Mouse (Mus musculus): ENCODE data around the gene Htt. TPM values are rescaled to one million over a fixed set of nuclear protein-coding genes. Genes with fewer than 3 reads are reported as not detected.
"Not testable (repeated sequence)": the region's sequence is repeated elsewhere in the genome, so short reads cannot be mapped to it uniquely, and the experiment has no call there.

Htt gene
- 10 to 100 TPM; 79.2 to 82.5 TPM for total RNA-seq (2021)

- intact Hi-C loops (cut with DNase I), result loop anchor here (1.0 kb wide), 1 partner anchor 101 kb away; the partner anchor contains the start of genes Grk4 and Nop14
- DNase-seq (ENCODE audit: low spot score in 2 of 2), result peak; percentile 99
Measured at GRCm38 (mm10) chr5:34761509-34761908, at the start of gene Htt. Gene Htt, plus strand, starts transcription at chr5:34761740.

DNA sequence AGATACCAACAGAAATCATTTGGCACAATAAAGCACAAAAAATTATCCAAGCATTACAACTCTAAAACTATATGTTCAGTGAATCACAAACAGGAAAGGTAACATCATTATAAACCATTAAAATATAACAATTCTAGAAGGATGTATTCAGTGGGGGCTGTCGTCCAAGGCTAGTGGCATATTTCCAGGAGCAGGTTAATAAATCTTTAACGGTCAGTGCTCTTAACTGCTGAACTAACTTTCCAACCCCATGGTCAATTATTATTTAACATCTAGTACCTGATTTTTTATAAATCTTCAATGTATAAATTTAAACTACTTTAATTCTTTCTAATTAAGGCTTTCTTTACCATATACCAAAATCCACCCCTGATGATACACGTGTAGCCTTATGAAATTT lies 47.2 kb upstream of the Htt start:
- intact Hi-C loops (cut with DNase I); DNase-seq (ENCODE audit: low spot score in 2 of 2): not testable (repeated sequence)

DNA sequence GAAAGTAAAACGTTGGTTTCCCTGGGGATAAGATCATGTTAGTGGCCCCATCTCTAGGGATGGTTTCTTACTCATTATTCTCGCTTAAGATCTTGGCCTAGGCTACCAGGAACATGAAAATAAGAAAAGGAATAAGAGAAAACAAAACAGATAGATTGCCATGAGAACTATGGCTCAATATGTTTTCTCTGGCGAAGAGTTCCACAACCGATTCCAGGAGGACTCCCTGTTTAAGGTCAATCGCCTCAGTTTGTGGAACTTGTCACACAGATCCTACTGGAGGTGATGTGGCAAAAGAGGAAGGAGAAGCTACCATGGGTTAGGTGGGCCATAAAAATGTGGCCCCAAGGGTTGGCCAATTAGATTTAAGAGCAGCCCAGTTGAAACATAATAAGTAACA lies 46.7 kb upstream of the Htt start:
- no peak for DNase-seq (ENCODE audit: low spot score in 2 of 2)
- intact Hi-C loops (cut with DNase I), result no loop called here

GRCm38 (mm10) chr5:34729141-34729540 lies 32.4 kb upstream of the Htt start:
- no peak for DNase-seq (ENCODE audit: low spot score in 2 of 2)
- intact Hi-C loops (cut with DNase I), result no loop called here

DNA sequence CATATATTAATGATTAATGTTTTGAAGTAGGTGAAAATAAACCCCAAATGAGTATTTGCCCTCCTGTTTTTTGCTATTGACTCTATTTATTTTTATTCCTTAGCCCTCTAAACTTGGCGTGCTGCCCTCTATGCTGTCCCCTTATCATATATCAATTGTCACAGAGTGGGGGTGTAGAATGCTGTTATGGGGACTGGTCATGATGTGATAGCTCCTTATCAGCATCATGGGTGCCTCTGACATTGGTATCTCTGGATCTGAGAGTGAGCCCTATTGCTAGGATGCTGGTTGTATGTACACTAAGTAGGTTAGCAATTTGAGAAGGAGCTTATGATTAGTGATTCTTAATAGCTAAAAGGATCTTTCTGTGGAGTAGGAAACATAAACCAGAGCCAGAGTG lies 31.3 kb upstream of the Htt start:
- intact Hi-C loops (cut with DNase I), result no loop called here
- DNase-seq (ENCODE audit: low spot score in 2 of 2), result no peak

DNA sequence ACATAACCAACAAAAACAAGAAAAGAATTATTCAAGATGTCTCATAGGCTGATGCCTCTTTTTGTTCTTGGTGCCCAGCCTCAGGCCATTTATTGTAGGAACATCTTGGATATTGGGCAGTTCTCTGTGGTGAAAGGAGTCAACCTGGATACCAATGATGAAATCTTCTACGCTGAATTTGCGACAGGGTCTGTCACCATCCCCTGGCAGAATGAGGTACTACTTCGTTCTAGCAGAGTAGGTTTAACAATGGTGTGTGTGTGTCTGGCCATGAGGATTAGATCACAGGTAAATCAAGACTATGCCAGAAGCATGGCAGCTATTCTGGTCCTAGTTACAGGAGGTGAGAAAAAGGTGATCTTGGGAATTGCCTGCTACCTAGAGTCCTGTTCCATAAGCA lies 10.1 kb upstream of the Htt start:
- DNase-seq (ENCODE audit: low spot score in 2 of 2), result no peak
- intact Hi-C loops (cut with DNase I), result no loop called here

- no peak for DNase-seq (ENCODE audit: low spot score in 2 of 2)
- intact Hi-C loops (cut with DNase I), result no loop called here
Measured at GRCm38 (mm10) chr5:34758762-34759161, 2.8 kb upstream of the Htt start.

- no peak for DNase-seq (ENCODE audit: low spot score in 2 of 2)
- intact Hi-C loops (cut with DNase I), result loop anchor here (1.0 kb wide), 1 partner anchor 101 kb away; the partner anchor contains the start of genes Grk4 and Nop14
Measured at GRCm38 (mm10) chr5:34760850-34761508, 561 bp upstream of the Htt start.

DNA sequence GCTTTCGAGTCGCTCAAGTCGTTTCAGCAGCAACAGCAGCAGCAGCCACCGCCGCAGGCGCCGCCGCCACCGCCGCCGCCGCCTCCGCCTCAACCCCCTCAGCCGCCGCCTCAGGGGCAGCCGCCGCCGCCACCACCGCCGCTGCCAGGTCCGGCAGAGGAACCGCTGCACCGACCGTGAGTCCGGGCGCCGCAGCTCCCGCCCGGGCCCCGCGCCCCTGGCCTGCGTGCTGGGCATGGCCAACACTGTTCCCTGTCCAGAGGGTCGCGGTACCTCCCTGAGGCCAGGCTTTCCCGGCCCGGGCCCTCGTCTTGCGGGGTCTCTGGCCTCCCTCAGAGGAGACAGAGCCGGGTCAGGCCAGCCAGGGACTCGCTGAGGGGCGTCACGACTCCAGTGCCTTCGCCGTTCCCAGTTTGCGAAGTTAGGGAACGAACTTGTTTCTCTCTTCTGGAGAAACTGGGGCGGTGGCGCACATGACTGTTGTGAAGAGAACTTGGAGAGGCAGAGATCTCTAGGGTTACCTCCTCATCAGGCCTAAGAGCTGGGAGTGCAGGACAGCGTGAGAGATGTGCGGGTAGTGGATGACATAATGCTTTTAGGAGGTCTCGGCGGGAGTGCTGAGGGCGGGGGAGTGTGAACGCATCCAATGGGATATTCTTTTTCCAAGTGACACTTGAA lies 533 bp downstream of the Htt start:
- DNase-seq (ENCODE audit: low spot score in 2 of 2), result peak; percentile 48 to 63
- intact Hi-C loops (cut with DNase I), result loop anchor here (1.0 kb wide), 1 partner anchor 102 kb away; the partner anchor contains the start of genes Grk4 and Nop14

GRCm38 (mm10) chr5:34771818-34772217 lies 10.3 kb downstream of the Htt start:
- DNase-seq (ENCODE audit: low spot score in 2 of 2), result no peak
- intact Hi-C loops (cut with DNase I), result no loop called here

DNA sequence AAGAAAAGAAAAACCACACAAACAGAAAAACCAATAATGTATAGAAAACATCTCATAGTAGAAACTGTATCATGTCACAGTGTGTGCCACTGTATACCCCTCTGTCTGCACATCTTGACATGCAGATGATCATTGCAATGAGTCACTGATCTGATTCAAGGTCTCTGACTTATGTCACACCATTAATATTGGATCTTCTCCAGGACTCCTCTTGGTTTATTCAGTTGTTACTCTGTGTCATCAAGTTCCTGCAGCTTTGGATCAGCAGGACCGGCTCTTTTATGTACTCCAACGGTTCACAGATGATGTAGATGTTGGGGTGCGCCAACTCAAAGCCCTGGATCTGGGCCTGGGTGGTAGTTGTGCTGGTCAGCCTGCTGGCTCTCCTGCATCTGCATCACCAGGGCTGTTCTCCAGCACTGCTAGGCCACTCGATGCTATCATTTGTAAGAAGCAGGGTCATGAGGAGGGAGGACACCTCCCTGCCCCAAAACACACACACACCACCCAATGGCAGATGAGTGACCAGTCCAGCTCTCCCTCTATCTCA lies 11.2 kb downstream of the Htt start:
- intact Hi-C loops (cut with DNase I), result no loop called here
- no peak for DNase-seq (ENCODE audit: low spot score in 2 of 2)

- no peak for DNase-seq (ENCODE audit: low spot score in 2 of 2)
Measured at GRCm38 (mm10) chr5:34773392-34773791, 11.9 kb downstream of the Htt start.

DNA sequence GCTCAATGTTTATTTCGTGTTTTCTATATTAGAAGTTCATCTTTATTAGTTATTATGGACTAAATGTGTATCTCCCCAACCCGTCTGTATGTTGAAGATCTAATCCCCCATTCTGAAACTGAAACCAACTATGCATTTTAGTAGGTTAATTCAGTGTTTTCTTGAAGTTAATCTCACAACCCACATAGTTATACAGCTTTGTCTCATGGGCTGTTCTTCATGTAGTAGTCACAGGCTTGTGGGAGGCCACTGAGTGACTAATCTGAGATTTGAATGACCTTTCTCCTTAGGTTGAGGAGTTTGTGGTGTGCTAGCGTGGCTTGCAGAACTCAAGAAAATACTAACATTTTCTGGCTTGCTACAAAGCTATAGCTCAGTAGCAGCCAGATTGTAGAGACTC lies 23.5 kb downstream of the Htt start:
- intact Hi-C loops (cut with DNase I), result no loop called here
- DNase-seq (ENCODE audit: low spot score in 2 of 2), result peak in 1 of 2 experiments; percentile 10

More at GRCm38 (mm10) chr5:34773392-34773791, 11.9 kb downstream of the Htt start:
- intact Hi-C loops (cut with DNase I), result no loop called here

DNA sequence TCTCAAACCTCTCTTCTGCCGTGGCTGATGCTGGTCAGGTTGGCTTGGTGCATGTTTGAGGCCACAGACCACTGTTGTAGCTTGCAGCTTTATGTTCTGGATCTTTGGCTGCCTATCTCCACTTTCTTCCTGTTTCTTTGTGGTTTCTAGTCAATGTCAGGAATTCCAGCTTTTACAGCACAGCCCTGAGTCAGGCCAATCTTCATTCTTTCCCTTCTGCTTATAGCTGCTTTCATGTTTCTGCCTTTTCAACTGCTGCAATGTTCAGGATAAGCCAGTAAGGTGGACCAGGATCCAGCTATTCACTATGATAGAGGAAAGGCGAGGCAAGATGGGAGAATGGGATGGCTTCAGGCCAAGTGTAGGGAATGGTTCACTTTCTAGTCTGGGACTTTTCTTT lies 29.6 kb downstream of the Htt start:
- DNase-seq (ENCODE audit: low spot score in 2 of 2), result no peak
- intact Hi-C loops (cut with DNase I), result no loop called here

DNA sequence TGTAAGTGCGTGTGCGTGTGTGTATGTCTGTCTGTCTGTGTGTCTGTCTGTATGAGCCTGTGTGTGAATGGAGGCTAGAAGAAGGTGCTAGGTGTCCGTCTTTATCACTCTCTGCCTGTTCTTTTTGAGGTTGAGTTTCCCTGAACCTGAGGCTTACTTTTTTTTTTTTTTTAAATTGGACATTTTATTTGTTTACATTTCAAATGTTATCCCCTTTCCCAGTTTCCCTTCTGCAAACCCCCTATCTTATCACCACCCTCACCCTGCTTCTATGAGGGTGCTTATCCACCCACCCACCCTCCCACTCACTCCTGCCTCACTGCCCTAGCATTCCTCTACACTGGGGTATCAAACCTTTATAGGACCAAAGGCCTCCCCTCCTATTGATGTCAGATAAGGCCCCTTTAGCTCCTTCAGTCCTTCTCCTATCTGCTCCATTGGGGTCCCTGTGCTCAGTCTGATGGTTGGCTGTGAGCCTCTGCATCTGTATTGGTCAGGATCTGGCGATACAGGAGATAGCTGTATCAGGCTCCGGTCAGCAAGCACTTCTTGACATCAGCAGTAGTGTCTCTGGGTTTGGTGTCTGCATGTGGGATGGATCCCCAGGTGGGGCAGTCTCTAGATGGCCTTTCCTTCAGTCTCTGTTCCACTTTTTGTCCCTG lies 38.9 kb downstream of the Htt start:
- intact Hi-C loops (cut with DNase I), result no loop called here

GRCm38 (mm10) chr5:34806038-34806437 lies 44.5 kb downstream of the Htt start:
- intact Hi-C loops (cut with DNase I), result no loop called here
- no peak for DNase-seq (ENCODE audit: low spot score in 2 of 2)

More for the DNA sequence above, 38.9 kb downstream of the Htt start:
- no peak for DNase-seq (ENCODE audit: low spot score in 2 of 2)

DNA sequence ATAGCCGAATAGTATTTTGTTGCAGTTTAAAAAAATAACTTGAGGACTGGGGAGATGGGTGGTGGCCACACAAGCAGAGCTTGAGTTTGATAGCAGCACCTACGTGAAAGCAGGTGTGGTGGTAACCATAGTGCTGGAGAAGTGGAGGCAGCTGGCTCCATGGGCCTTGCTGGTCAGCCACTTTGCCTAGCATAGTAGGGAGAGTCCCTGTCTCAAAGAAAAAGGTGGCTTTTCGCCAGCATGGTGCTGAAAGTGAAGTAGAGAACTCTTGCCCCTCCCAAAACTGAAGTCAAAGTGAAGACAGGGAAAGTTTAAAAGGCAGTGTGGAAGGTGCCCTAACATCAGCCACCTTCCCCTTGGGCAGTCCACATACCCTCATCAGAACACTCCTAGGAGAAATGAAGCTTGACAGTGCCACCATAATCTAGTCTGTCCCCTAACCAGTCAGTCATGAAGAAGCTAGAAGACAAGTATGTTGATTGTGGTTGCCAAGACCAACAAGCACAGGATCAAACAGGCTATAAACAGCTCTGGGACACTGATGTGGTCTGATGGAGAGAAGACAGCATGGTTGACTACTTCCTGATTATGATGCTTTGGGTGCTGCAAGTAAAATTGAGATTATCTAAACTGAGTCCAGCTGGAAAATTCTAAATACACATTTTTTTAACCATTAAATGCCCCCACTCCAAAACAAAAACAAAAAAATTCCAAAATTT lies 61.0 kb downstream of the Htt start:
- intact Hi-C loops (cut with DNase I), result no loop called here

DNA sequence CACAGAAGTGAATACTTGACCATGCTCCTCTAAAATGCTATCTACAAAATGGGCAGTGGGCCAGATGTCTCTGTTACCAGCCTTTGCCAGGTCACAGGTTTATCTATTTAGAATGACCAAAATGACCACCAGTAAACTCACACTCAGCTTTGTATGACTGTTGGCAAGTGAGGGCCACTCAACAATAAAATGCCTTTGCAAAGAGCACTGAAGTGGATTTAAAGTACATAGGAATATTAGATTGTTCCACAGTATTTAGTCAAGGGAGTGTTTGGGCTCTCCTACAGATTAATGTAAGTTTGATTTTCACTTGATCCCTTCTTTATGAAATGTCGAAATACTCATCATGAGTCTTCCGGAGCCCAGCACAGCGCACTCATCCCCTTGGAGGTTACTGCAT lies 92.5 kb downstream of the Htt start:
- DNase-seq (ENCODE audit: low spot score in 2 of 2), result no peak
- intact Hi-C loops (cut with DNase I), result no loop called here

More for the DNA sequence above, 61.0 kb downstream of the Htt start:
- DNase-seq (ENCODE audit: low spot score in 2 of 2), result no peak

DNA sequence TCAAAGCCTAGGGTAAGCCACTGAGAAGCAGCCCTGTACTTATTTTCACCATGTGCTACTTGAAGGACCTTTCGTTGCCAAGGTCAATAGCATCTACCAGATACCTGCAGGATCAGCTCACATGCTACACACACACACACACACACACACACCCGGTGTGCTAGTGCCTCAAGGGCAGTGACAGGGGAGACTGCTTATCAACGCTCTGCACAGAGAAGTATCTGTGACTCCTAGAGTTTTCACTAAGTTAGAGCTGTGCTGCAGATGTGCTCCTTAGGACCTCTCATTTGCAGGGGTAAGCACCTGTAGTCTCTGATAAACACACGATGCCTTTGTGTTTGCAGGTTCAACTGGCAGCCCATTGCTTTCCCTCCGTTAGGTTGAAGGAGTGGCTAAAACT lies 103.8 kb downstream of the Htt start:
- intact Hi-C loops (cut with DNase I), result no loop called here
- DNase-seq (ENCODE audit: low spot score in 2 of 2), result no peak

GRCm38 (mm10) chr5:34880307-34880706 lies 118.8 kb downstream of the Htt start:
- DNase-seq (ENCODE audit: low spot score in 2 of 2); intact Hi-C loops (cut with DNase I): not testable (repeated sequence)
